ENCODE assay signal across 8 mouse cellular contexts in the genomic region with DNA sequence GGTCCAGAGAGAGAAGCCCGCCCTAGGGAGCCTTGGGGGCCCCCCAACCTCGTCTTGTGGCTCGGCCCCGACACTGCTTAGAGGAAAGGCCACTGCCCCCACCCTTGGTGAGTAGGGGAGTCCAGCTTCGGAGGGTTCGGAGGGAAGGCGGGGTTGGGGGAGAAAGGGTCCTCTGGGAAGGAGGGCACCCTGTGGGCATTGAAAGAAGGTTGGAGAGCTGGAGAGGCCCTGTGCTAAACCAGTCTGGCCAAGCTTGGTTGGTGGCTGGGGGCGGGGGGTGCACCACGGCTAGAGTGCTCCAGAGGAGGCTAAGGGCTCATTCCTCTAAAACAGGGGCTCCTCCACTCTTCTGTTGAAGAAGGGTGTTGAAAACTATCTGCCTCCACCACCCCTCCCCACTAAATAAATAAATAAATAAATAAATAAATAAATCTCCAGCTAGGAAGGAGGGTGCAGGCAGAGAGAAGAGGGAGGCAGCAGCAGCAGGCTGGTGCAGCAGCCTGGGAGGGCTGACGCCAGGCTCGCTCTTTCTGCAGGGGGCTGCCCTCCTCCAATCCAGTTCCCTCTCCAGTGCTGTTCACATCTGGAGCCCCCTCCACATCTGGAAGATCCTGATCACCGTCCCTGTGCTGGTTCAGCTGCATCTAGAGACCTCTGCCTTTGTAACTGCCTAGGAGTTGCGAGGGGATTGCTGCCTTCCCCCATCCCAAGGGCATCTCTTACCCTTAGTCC. TPM values are rescaled to one million over a fixed set of nuclear protein-coding genes. Genes with fewer than 3 reads are reported as not detected.
DNase-seq lines count a peak whose midpoint lies in the region; ATAC-seq lines count a peak whose summit lies in the region.

No protein-coding gene starts in this region.

- H3K4me3 ChIP-seq in intestine, embryonic 14.5 days (ENCODE audit: low read depth, low read length): peak overlapping the region; percentile 54
- peak overlapping the region; percentile 60 for H3K4me3 ChIP-seq in neural tube, embryonic 13.5 days

- DNase-seq in embryo, embryonic 10.5 days (ENCODE audit: low spot score): peak; percentile 47
- DNase-seq in embryo, embryonic 10 days (ENCODE audit: low spot score): no peak
- DNase-seq in right cerebral cortex, postnatal 4 days: peak; percentile 43
- no peak for DNase-seq in right cerebral cortex, adult 18-20 months
- DNase-seq in intestine, embryonic 14.5 days (ENCODE audit: low spot score): peak; percentile 65
- no peak for DNase-seq in MN1 (ENCODE audit: low spot score)

- peak overlapping the region; percentile 99 for H3K4me2 ChIP-seq in intestine, embryonic 14.5 days (ENCODE audit: low read length)
- peak overlapping the region; percentile 73 for H3K4me2 ChIP-seq in neural tube, embryonic 13.5 days

- H3K9me3 ChIP-seq in intestine, embryonic 14.5 days (ENCODE audit: control insufficient read depth, low read length): no peaks in the 10 kb centered on the region
- H3K9me3 ChIP-seq in neural tube, embryonic 13.5 days: no peaks in the 10 kb centered on the region

- ATAC-seq in intestine, embryonic 14.5 days (replicated peaks; ENCODE audit: low FRiP score, low TSS enrichment, low read depth): peak; percentile 36; the same call in 1 of the 2 replicates
- peak; percentile 57 for ATAC-seq in neural tube, embryonic 13.5 days (ENCODE audit: low read depth)
- no peak for ATAC-seq in inflammation-experienced regulatory T-cells, adult 6 months

- H3K27me3 ChIP-seq in intestine, embryonic 14.5 days (replicated peaks; ENCODE audit: control insufficient read depth, insufficient read depth, low read length): peaks cover 22% of the 10 kb centered on the region
- peaks cover 42% of the 10 kb centered on the region for H3K27me3 ChIP-seq in neural tube, embryonic 13.5 days

- peak overlapping the region; percentile 53 for H3K9ac ChIP-seq in intestine, embryonic 14.5 days (ENCODE audit: low read length)
- peak overlapping the region; percentile 96 for H3K9ac ChIP-seq in neural tube, embryonic 13.5 days

- no peaks in the 10 kb centered on the region; the same call in 1 of the 2 replicates for H3K36me3 ChIP-seq in intestine, embryonic 14.5 days (ENCODE audit: control insufficient read depth, insufficient read depth, low read length)
- peaks cover 19% of the 10 kb centered on the region; the same call in 1 of the 2 replicates for H3K36me3 ChIP-seq in neural tube, embryonic 13.5 days

- WGBS in intestine, embryonic 14.5 days: 5% methylated on average over 13 of the region's 13 CpGs
- 1% methylated on average over 13 of the region's 13 CpGs for WGBS in neural tube, embryonic 13.5 days

- no peaks in the 10 kb centered on the region; the same call in 1 of the 2 replicates for H3K4me1 ChIP-seq in intestine, embryonic 14.5 days (replicated peaks; ENCODE audit: control insufficient read depth, insufficient read depth, low read length)
- peaks cover 43% of the 10 kb centered on the region for H3K4me1 ChIP-seq in neural tube, embryonic 13.5 days (replicated peaks)

- H3K27ac ChIP-seq in intestine, embryonic 14.5 days (ENCODE audit: low read depth): no peak overlapping the region
- H3K27ac ChIP-seq in neural tube, embryonic 13.5 days (replicated peaks): peak overlapping the region; percentile 93

RNA-seq across cellular contexts. Expression of gene Insyn1, which starts 0.9 kb away (rescaled TPM):
- polyA plus RNA-seq in intestine, embryonic 14.5 days (2014; fragmentation: Nextera tagmentation; extraction: Ambion mirVana): 1.2 and 1.9 TPM in 2 replicates
- 6.8 and 7.9 TPM in 2 replicates for polyA plus RNA-seq in neural tube, embryonic 13.5 days (2015; fragmentation: Nextera tagmentation; extraction: Ambion mirVana)
- polyA plus RNA-seq in inflammation-experienced regulatory T-cells, adult 6 months (2017; shearing (Covaris generic)): not detected

Comparison
In these comparisons a context has a peak if more than half of its experiments do, and no peak if none do; other contexts are left out.
1. DNase-seq: peak in embryo, embryonic 10.5 days (single experiment), right cerebral cortex, postnatal 4 days (single experiment) and intestine, embryonic 14.5 days (single experiment); none in embryo, embryonic 10 days (single experiment), right cerebral cortex, adult 18-20 months (single experiment) and MN1 (single experiment).